Mouse (Mus musculus): ENCODE results near the gene Fry. TPM values are rescaled to one million over a fixed set of nuclear protein-coding genes. Genes with fewer than 3 reads are reported as not detected.

Fry gene
- polyA plus RNA-seq, 1 experiment from 2014 or later = 8.5 TPM

DNA sequence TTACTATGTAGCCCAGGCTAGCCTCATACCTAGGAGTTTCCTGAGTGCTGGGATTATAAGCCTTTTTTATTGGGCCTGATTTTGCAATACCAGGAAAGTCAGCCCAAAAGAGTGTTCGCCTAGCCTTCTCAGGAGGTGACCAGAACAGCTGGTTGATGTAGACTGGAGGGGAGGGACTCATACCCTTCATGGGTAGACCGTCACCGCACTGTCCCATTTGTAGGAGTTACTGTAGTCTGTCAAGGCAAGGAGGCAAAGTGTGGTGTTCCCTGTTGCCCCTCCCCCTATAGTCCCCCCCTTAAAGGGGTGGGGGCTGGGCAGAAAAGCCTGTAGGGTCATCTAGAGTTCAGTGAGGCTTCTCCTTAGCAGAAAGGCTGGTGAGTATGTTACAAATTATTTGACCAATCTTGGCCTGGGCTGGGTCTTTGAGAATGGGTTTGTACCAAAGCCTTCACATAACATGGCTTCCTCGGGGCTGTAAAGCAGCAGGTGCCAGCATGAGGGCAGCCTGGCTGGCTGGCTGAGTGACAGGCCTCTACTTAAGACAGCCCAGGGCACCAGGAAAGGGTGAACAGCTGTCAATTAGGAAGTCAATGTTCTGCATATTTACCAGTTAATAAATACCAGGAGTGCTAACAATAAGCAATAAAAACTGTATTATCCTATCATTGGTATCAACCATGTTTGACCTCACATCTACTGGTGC, 172.2 kb downstream of the Fry start:
- no peak overlapping the region for H3K27ac ChIP-seq
- no peak overlapping the region for H3K9ac ChIP-seq (ENCODE audit: low read depth, low read length)
- 62% methylated on average over 4 of the region's 4 CpGs for WGBS
- H3K4me1 ChIP-seq (replicated peaks; ENCODE audit: insufficient read depth, low read length) = 0 out of 2 replicates have a peak, but pooled peaks cover 6% of the 10 kb centered on the region
- no peak for TF ChIP-seq CTCF (IDR thresholded peaks at IDR 0.05; ENCODE audit: low read depth)
- H3K36me3 ChIP-seq (ENCODE audit: insufficient read depth, low read length) = no peaks in the 10 kb centered on the region
- H3K27me3 ChIP-seq (ENCODE audit: insufficient read depth, low read length) = no peaks in the 10 kb centered on the region
- no peaks in the 10 kb centered on the region for H3K9me3 ChIP-seq (replicated peaks; ENCODE audit: low read length)
- DNase-seq (ENCODE audit: low spot score) = no peak
- no peak overlapping the region for H3K4me2 ChIP-seq (ENCODE audit: low read length)
- no peak for ATAC-seq (replicated peaks; ENCODE audit: low FRiP score, low read depth)
- no peak overlapping the region for H3K4me3 ChIP-seq (replicated peaks; ENCODE audit: low read depth, low read length)

DNA sequence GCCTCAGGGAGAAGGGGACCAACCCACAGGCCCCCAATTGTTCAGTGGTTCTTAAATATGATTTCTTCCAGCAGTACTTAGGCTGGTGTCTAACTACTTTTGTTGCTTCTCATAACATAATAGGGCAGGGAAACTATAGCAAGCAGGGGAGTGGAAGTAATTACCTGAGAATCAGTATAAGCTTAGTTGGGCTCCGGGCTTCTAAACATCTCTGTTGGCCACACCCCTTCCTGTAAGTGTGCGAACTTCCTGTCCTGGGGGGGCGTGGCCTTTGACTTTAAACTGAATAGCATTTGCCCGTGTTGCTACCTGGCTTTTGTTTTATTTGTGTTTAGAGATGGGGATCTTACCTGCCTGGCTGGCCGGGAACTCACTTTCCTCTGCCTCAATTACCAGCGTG, 172.8 kb downstream of the Fry start:
- ATAC-seq (replicated peaks; ENCODE audit: low FRiP score, low read depth) = no peak
- DNase-seq (ENCODE audit: low spot score) = no peak

DNA sequence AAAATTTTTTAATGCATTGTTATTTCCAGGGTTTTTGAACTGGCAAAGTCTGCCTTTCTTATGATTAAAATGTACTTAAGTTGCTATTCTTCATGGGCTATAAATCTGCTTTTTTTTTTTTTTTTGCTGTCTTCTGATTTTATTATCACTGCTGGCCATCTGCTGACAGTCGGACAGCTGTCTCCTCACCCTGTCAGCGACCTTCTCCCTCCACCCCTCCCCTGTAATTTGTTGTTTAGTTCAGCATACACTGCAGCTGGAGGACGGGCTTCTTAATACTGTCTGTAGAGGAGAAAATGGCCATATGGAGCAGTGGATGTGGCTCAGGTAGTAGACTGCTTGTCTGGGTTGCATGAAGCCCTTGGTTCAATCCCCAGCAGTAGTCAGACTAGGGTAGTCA, 173.7 kb downstream of the Fry start:
- Histone ChIP-seq H3K27me3 (ENCODE audit: insufficient read depth, low read length) (no peaks in the 10 kb centered on the region), H3K4me1 (replicated peaks; ENCODE audit: insufficient read depth, low read length) (0 out of 2 replicates have a peak, but pooled peaks cover 6% of the 10 kb centered on the region), H3K4me3 (replicated peaks; ENCODE audit: low read depth, low read length) (no peak overlapping the region), H3K4me2 (ENCODE audit: low read length) (no peak overlapping the region), H3K9me3 (replicated peaks; ENCODE audit: low read length) (no peaks in the 10 kb centered on the region), H3K27ac (no peak overlapping the region), H3K9ac (ENCODE audit: low read depth, low read length) (no peak overlapping the region), H3K36me3 (ENCODE audit: insufficient read depth, low read length) (no peaks in the 10 kb centered on the region)
- ATAC-seq (replicated peaks; ENCODE audit: low FRiP score, low read depth) = no peak
- DNase-seq (ENCODE audit: low spot score) = peak; percentile 51
- WGBS = 18% methylated on average over 3 of the region's 3 CpGs
- no peak for TF ChIP-seq CTCF (IDR thresholded peaks at IDR 0.05; ENCODE audit: low read depth)

More for the DNA sequence above, 172.8 kb downstream of the Fry start:
- no peak for TF ChIP-seq CTCF (IDR thresholded peaks at IDR 0.05; ENCODE audit: low read depth)
- no peaks in the 10 kb centered on the region for H3K36me3 ChIP-seq (ENCODE audit: insufficient read depth, low read length)
- H3K27ac ChIP-seq = no peak overlapping the region
- no peaks in the 10 kb centered on the region for H3K27me3 ChIP-seq (ENCODE audit: insufficient read depth, low read length)
- 87% methylated on average over 6 of the region's 6 CpGs for WGBS
- H3K4me2 ChIP-seq (ENCODE audit: low read length) = no peak overlapping the region
- no peaks in the 10 kb centered on the region for H3K9me3 ChIP-seq (replicated peaks; ENCODE audit: low read length)
- 0 out of 2 replicates have a peak, but pooled peaks cover 6% of the 10 kb centered on the region for H3K4me1 ChIP-seq (replicated peaks; ENCODE audit: insufficient read depth, low read length)
- no peak overlapping the region for H3K4me3 ChIP-seq (replicated peaks; ENCODE audit: low read depth, low read length)
- no peak overlapping the region for H3K9ac ChIP-seq (ENCODE audit: low read depth, low read length)

DNA sequence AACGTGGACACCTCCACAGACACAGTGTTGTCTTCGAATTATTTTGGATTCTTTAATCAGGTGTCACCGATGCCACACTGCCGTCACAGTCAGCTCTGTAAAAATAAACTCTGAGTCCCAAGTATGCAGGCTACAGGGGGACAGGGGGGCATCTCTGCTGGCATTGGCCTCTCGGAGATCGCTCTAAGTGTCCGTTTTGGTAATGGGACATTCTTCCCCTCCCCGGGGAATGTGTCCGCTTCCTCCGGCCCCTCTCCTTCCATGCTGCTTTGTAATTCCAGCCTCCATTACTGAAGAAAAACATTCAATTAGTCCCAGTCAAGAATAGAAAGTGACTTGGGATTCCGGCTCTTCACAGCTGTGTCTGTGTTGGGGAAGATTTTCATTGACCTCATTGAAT, 175.9 kb downstream of the Fry start:
- Histone ChIP-seq H3K9ac (ENCODE audit: low read depth, low read length) (no peak overlapping the region), H3K4me3 (replicated peaks; ENCODE audit: low read depth, low read length) (no peak overlapping the region), H3K4me1 (replicated peaks; ENCODE audit: insufficient read depth, low read length) (0 out of 2 replicates have a peak, but pooled peaks cover 6% of the 10 kb centered on the region), H3K9me3 (replicated peaks; ENCODE audit: low read length) (no peaks in the 10 kb centered on the region), H3K36me3 (ENCODE audit: insufficient read depth, low read length) (no peaks in the 10 kb centered on the region), H3K27me3 (ENCODE audit: insufficient read depth, low read length) (no peaks in the 10 kb centered on the region), H3K4me2 (ENCODE audit: low read length) (no peak overlapping the region), H3K27ac (no peak overlapping the region)
- no peak for ATAC-seq (replicated peaks; ENCODE audit: low FRiP score, low read depth)
- no peak for TF ChIP-seq CTCF (IDR thresholded peaks at IDR 0.05; ENCODE audit: low read depth)
- WGBS = 51% methylated on average over 11 of the region's 11 CpGs
- DNase-seq (ENCODE audit: low spot score) = peak; percentile 45

DNA sequence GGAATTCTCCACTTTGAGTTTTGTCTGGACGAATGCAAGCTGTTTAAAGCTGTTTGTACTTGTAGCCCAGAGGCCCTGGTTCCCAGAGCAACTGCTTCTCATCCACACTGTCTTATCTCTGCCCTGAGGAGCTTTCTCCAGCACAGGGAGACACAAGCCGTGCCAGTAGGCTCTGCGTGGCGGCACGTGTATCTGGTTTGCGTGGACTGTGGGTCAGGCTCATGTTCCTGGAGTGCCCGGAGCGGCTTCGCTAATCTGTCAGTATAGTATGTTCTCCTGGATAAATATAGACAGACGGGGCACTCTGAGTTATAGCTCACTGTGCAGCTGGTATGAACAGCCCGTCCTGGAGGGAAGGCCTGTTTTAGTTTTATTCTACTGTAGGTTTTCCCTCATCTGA, 176.7 kb downstream of the Fry start:
- H3K4me3 ChIP-seq (replicated peaks; ENCODE audit: low read depth, low read length) = no peak overlapping the region
- no peaks in the 10 kb centered on the region for H3K36me3 ChIP-seq (ENCODE audit: insufficient read depth, low read length)
- no peak overlapping the region for H3K9ac ChIP-seq (ENCODE audit: low read depth, low read length)
- H3K27ac ChIP-seq = no peak overlapping the region
- 0 out of 2 replicates have a peak, but pooled peaks cover 6% of the 10 kb centered on the region for H3K4me1 ChIP-seq (replicated peaks; ENCODE audit: insufficient read depth, low read length)
- 0 out of 2 replicates have a peak, but pooled peaks have one; percentile 17 for ATAC-seq (replicated peaks; ENCODE audit: low FRiP score, low read depth)
- H3K27me3 ChIP-seq (ENCODE audit: insufficient read depth, low read length) = no peaks in the 10 kb centered on the region
- WGBS = 54% methylated on average over 11 of the region's 11 CpGs
- H3K4me2 ChIP-seq (ENCODE audit: low read length) = no peak overlapping the region
- peak; percentile 55 for DNase-seq (ENCODE audit: low spot score)
- H3K9me3 ChIP-seq (replicated peaks; ENCODE audit: low read length) = no peaks in the 10 kb centered on the region
- no peak for TF ChIP-seq CTCF (IDR thresholded peaks at IDR 0.05; ENCODE audit: low read depth)

DNA sequence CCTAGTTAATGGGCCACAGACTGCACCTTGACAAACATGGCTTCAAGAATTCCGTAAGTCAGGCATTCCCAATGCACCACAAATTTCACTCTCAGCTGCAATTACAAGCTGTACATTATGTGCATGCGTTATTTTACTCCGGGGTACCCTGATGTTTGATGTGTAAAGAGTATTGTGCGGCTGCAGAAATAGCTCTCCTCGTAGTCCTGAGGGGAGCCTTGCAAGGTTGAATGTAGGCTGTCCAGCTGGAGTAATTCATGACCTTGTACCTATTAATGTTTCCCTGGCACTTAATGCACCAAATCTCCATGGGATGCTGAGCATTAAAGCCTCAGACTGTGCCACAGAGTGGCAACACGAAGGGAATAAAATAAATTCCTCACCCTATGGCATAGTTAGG, 180.5 kb downstream of the Fry start:
- TF ChIP-seq CTCF (IDR thresholded peaks at IDR 0.05; ENCODE audit: low read depth) = no peak
- Histone ChIP-seq H3K9me3 (replicated peaks; ENCODE audit: low read length) (no peaks in the 10 kb centered on the region), H3K9ac (ENCODE audit: low read depth, low read length) (no peak overlapping the region), H3K27me3 (ENCODE audit: insufficient read depth, low read length) (no peaks in the 10 kb centered on the region), H3K4me2 (ENCODE audit: low read length) (no peak overlapping the region), H3K4me3 (replicated peaks; ENCODE audit: low read depth, low read length) (no peak overlapping the region), H3K4me1 (replicated peaks; ENCODE audit: insufficient read depth, low read length) (no peaks in the 10 kb centered on the region), H3K27ac (no peak overlapping the region), H3K36me3 (ENCODE audit: insufficient read depth, low read length) (no peaks in the 10 kb centered on the region)
- whole genome bisulfite sequencing = 64% methylated on average over 6 of the region's 6 CpGs
- DNase-seq (ENCODE audit: low spot score) = no peak
- ATAC-seq (replicated peaks; ENCODE audit: low FRiP score, low read depth) = no peak
